Mouse (Mus musculus) liver, postnatal 0 days (tissue): ENCODE data around the gene Ifi203.
"Not testable (repeated sequence)": the region's sequence is repeated elsewhere in the genome, so short reads cannot be mapped to it uniquely, and the experiment has no call there.

Experiments used
- CTCF ChIP-seq: sonication (generic); IDR thresholded peaks from 2 replicates; pipeline ENCODE4 v1.5.1; 2016; ENCODE audit warnings: antibody characterized with exemption, low read depth
- EP300 ChIP-seq: IDR thresholded peaks from 2 replicates; pipeline ENCODE4 v1.6.1; 2016; ENCODE audit warnings: antibody characterized with exemption, low read depth, mild to moderate bottlenecking

GRCm38 (mm10) chr1:173941522-173941921 lies 950 bp downstream of the Ifi203 start:
- not testable (repeated sequence) for TF ChIP-seq CTCF, EP300
